In the genomic region with DNA sequence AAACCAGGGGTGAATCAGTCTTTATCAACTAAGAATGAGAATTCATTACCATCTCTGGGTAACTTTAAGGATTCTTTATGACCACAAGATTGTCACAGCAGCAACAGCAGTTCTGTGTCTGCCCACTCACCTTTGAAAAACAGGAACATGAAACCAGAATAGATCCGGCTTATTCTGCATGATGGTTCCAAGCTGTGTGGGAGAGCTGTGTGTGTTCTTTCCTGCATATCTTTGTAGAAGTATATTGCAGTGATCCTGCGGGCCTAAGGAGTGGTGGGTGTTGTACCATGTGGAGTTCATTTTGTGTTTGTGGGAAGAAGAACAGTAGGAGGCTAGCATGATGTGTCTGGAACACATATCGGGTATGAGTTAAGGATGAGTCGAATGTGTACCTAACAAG, we compare ENCODE assay signal across 16 mouse cellular contexts.
DNase-seq lines count a peak whose midpoint lies in the region; ATAC-seq and TF ChIP-seq lines count a peak whose summit lies in the region.
"Had no signal": no experiment of that assay in that cellular context is flagged by ENCODE, and none has a peak within 500 bp of the region (broad histone marks: within the 10 kb centered on the region; RNA-seq: fewer than 3 reads in every experiment).

No protein-coding gene starts in this region.

- no peak for TF ChIP-seq CTCF in kidney, postnatal 0 days (IDR thresholded peaks at IDR 0.05; ENCODE audit: low read depth)

- H3K27ac ChIP-seq in kidney, postnatal 0 days = no peak overlapping the region
- H3K27ac ChIP-seq: embryonic facial prominence, embryonic 15.5 days; forebrain, embryonic 15.5 days; liver, embryonic 12.5 days; stomach, embryonic 15.5 days had no signal

- no peaks in the 10 kb centered on the region for H3K9me3 ChIP-seq in kidney, postnatal 0 days (replicated peaks; ENCODE audit: low read length)
- H3K9me3 ChIP-seq: embryonic facial prominence, embryonic 15.5 days; forebrain, embryonic 15.5 days; liver, embryonic 12.5 days; megakaryocyte, embryonic 14.5 days; stomach, embryonic 15.5 days had no signal

- H3K4me2 ChIP-seq in kidney, postnatal 0 days (ENCODE audit: low read length) = no peak overlapping the region
- H3K4me2 ChIP-seq: embryonic facial prominence, embryonic 15.5 days; forebrain, embryonic 15.5 days; liver, embryonic 12.5 days; stomach, embryonic 15.5 days had no signal

- no peaks in the 10 kb centered on the region for H3K36me3 ChIP-seq in kidney, postnatal 0 days (ENCODE audit: insufficient read depth, low read length)
- H3K36me3 ChIP-seq: embryonic facial prominence, embryonic 15.5 days; forebrain, embryonic 15.5 days; liver, embryonic 12.5 days; stomach, embryonic 15.5 days had no signal

- no peak overlapping the region for H3K4me3 ChIP-seq in kidney, postnatal 0 days (replicated peaks; ENCODE audit: low read depth, low read length)
- H3K4me3 ChIP-seq: embryonic facial prominence, embryonic 15.5 days; forebrain, embryonic 15.5 days; liver, embryonic 12.5 days; megakaryocyte, embryonic 14.5 days; stomach, embryonic 15.5 days had no signal

- H3K27me3 ChIP-seq in kidney, postnatal 0 days (ENCODE audit: insufficient read depth, low read length) = no peaks in the 10 kb centered on the region
- H3K27me3 ChIP-seq: embryonic facial prominence, embryonic 15.5 days; forebrain, embryonic 15.5 days; liver, embryonic 12.5 days; megakaryocyte, embryonic 14.5 days; stomach, embryonic 15.5 days had no signal

- H3K4me1 ChIP-seq in kidney, postnatal 0 days (replicated peaks; ENCODE audit: insufficient read depth, low read length) = no peaks in the 10 kb centered on the region
- H3K4me1 ChIP-seq: embryonic facial prominence, embryonic 15.5 days; forebrain, embryonic 15.5 days; liver, embryonic 12.5 days; megakaryocyte, embryonic 14.5 days; stomach, embryonic 15.5 days had no signal

- peak; percentile 22 for DNase-seq in kidney, postnatal 0 days (ENCODE audit: low spot score)
- DNase-seq in kidney, postnatal 25 days = no peak
- DNase-seq in layer of hippocampus, adult 11-12 months (ENCODE audit: low spot score) = peak; percentile 61
- peak; percentile 26 to 92 for DNase-seq in left cerebral cortex, adult 8-10 months (ENCODE audit: low spot score in 2 of 2)
- peak; percentile 60 to 87 for DNase-seq in right cerebral cortex, postnatal 36 days (ENCODE audit: low spot score in 2 of 2)
- no peak for DNase-seq in thymus, postnatal 10 days (ENCODE audit: low spot score in 2 of 2)
- no peak for DNase-seq in gastrocnemius, postnatal 4 days (ENCODE audit: low spot score in 2 of 2)
- DNase-seq in cerebellum, postnatal 14 days = no peak
- DNase-seq: adrenal gland, postnatal 25 days; kidney, adult 2 months had no signal

- no peak for ATAC-seq in kidney, postnatal 0 days (replicated peaks; ENCODE audit: low FRiP score, low read depth)
- ATAC-seq: forebrain, embryonic 15.5 days; hindbrain, embryonic 16.5 days; liver, embryonic 12.5 days had no signal

- no peak overlapping the region for H3K9ac ChIP-seq in kidney, postnatal 0 days (ENCODE audit: low read depth, low read length)
- H3K9ac ChIP-seq: embryonic facial prominence, embryonic 15.5 days; forebrain, embryonic 15.5 days; liver, embryonic 12.5 days; stomach, embryonic 15.5 days had no signal

- WGBS in kidney, postnatal 0 days = 58% methylated on average over 4 of the region's 4 CpGs

Comparison
In these comparisons a context has a peak if more than half of its experiments do, and no peak if none do; other contexts are left out.
1. DNase-seq: peak in kidney, postnatal 0 days (single experiment), layer of hippocampus, adult 11-12 months (single experiment), left cerebral cortex, adult 8-10 months (2 of 2) and right cerebral cortex, postnatal 36 days (2 of 2); none in kidney, postnatal 25 days (0 of 2), thymus, postnatal 10 days (0 of 2), gastrocnemius, postnatal 4 days (0 of 2) and cerebellum, postnatal 14 days (0 of 2).